24 mouse cellular contexts compared by ENCODE assay signal in the genomic region with DNA sequence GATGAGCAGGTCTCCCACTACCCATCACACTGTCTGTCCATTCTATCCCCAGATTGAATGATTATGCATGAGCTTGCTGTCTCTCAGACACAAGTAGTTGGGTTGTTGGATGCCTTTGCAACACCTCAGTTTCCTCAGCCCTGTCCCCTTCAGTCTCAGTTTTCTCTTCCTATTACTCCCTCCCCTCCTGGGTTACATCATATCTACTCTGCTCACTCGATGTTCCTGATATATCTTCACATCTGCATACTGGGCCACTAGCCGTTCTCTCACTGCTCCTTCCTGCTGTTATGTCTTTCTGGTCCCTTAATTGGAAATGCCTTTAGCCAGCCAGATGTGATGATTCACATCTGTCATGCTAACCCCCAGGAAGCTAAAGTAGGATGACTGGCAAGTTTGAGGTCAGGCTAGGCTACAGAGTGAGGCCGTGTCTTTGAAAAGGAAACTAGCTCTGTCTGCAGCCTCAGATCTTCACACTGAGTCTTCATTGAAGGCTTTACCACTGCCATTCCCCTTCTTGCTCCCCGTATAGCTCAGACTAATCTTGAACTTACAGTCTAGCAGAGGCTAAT. TPM values are rescaled to one million over a fixed set of nuclear protein-coding genes. Genes with fewer than 3 reads are reported as not detected.
DNase-seq lines count a peak whose midpoint lies in the region; ATAC-seq lines count a peak whose summit lies in the region.
"Had no signal": no experiment of that assay in that cellular context is flagged by ENCODE, and none has a peak within 500 bp of the region (broad histone marks: within the 10 kb centered on the region; RNA-seq: fewer than 3 reads in every experiment).

No protein-coding gene starts in this region.

- no peaks in the 10 kb centered on the region for H3K36me3 ChIP-seq in heart, embryonic 11.5 days (ENCODE audit: control insufficient read depth, insufficient read depth, low read length)
- no peaks in the 10 kb centered on the region for H3K36me3 ChIP-seq in hindbrain, embryonic 11.5 days (ENCODE audit: control insufficient read depth, insufficient read depth, low read length)
- H3K36me3 ChIP-seq: embryonic facial prominence, embryonic 15.5 days; hindbrain, embryonic 13.5 days; limb, embryonic 15.5 days; midbrain, embryonic 10.5 days had no signal

- H3K27me3 ChIP-seq in heart, embryonic 11.5 days (ENCODE audit: control insufficient read depth, insufficient read depth, low read length): no peaks in the 10 kb centered on the region
- no peaks in the 10 kb centered on the region for H3K27me3 ChIP-seq in hindbrain, embryonic 11.5 days (ENCODE audit: control insufficient read depth, insufficient read depth, low read length)
- H3K27me3 ChIP-seq: embryonic facial prominence, embryonic 15.5 days; hindbrain, embryonic 13.5 days; limb, embryonic 15.5 days had no signal

- DNase-seq in heart, adult 18-20 months: peak; percentile 7 to 25
- peak; percentile 85 for DNase-seq in 416B (ENCODE audit: low read depth)
- no peak for DNase-seq in hindbrain, embryonic 11.5 days (ENCODE audit: low spot score)
- DNase-seq in left cerebral cortex, postnatal 25 days (ENCODE audit: low spot score in 2 of 2): no peak
- DNase-seq in adrenal gland, adult 2 months: no peak
- DNase-seq: adrenal gland, postnatal 14 days; cerebellum, adult 8-10 months; forebrain, postnatal 0 days; gastrocnemius, postnatal 25 days; kidney, adult 18-20 months; layer of hippocampus, adult 9-11 months; left cerebral cortex, postnatal 4 days; lung, adult 2 months; lung, postnatal 14 days had no signal

- H3K4me3 ChIP-seq in heart, embryonic 11.5 days (ENCODE audit: low read depth, low read length): no peak overlapping the region
- H3K4me3 ChIP-seq in hindbrain, embryonic 11.5 days (ENCODE audit: low read depth, low read length): no peak overlapping the region
- H3K4me3 ChIP-seq: embryonic facial prominence, embryonic 15.5 days; hindbrain, embryonic 13.5 days; left cerebral cortex, adult 2 months; limb, embryonic 15.5 days; midbrain, embryonic 10.5 days had no signal

- ATAC-seq in heart, embryonic 11.5 days (replicated peaks; ENCODE audit: insufficient number of reproducible peaks, low FRiP score, low TSS enrichment): no peak
- peak; percentile 78 for ATAC-seq in granulocyte monocyte progenitor cell, adult 5-6 weeks (replicated peaks; ENCODE audit: poor library complexity, severe bottlenecking)
- peak; percentile 59 for ATAC-seq in megakaryocyte-erythroid progenitor cell, adult 5-6 weeks (replicated peaks; ENCODE audit: low FRiP score, low TSS enrichment, poor library complexity, severe bottlenecking)
- ATAC-seq in hindbrain, embryonic 11.5 days (ENCODE audit: low FRiP score): no peak
- ATAC-seq: forebrain, postnatal 0 days; midbrain, embryonic 16.5 days had no signal

- 60% methylated on average over 4 of the region's 4 CpGs for WGBS in heart, embryonic 11.5 days (ENCODE audit: insufficient replicate concordance)
- WGBS in hindbrain, embryonic 11.5 days: 80% methylated on average over 4 of the region's 4 CpGs

- intact Hi-C loops in left cerebral cortex, postnatal 25 days (cut with DNase I): no loop called here

- H3K27ac ChIP-seq in heart, embryonic 11.5 days (ENCODE audit: low read depth, low read length): no peak overlapping the region
- H3K27ac ChIP-seq in hindbrain, embryonic 11.5 days (ENCODE audit: low read depth, low read length): no peak overlapping the region
- H3K27ac ChIP-seq: embryonic facial prominence, embryonic 15.5 days; hindbrain, embryonic 13.5 days; kidney, postnatal 0 days; left cerebral cortex, adult 2 months; limb, embryonic 15.5 days; midbrain, embryonic 10.5 days had no signal

- peaks cover 6% of the 10 kb centered on the region; the same call in 1 of the 2 replicates for H3K4me1 ChIP-seq in heart, embryonic 11.5 days (ENCODE audit: control insufficient read depth, insufficient read depth, low read length)
- no peaks in the 10 kb centered on the region for H3K4me1 ChIP-seq in hindbrain, embryonic 11.5 days (replicated peaks; ENCODE audit: control insufficient read depth, insufficient read depth, low read length)
- H3K4me1 ChIP-seq: embryonic facial prominence, embryonic 15.5 days; hindbrain, embryonic 13.5 days; midbrain, embryonic 10.5 days had no signal

- H3K4me2 ChIP-seq in heart, embryonic 11.5 days: no peak overlapping the region
- no peak overlapping the region for H3K4me2 ChIP-seq in hindbrain, embryonic 11.5 days (replicated peaks; ENCODE audit: low read depth, low read length)
- H3K4me2 ChIP-seq: embryonic facial prominence, embryonic 15.5 days; hindbrain, embryonic 13.5 days; limb, embryonic 15.5 days had no signal

- H3K9ac ChIP-seq in heart, embryonic 11.5 days (ENCODE audit: low read depth, low read length): no peak overlapping the region
- H3K9ac ChIP-seq in hindbrain, embryonic 11.5 days (ENCODE audit: low read depth, low read length): no peak overlapping the region
- H3K9ac ChIP-seq: embryonic facial prominence, embryonic 15.5 days; forebrain, postnatal 0 days; hindbrain, embryonic 13.5 days; limb, embryonic 15.5 days had no signal

- H3K9me3 ChIP-seq in heart, embryonic 11.5 days (replicated peaks; ENCODE audit: control insufficient read depth, low read length): no peaks in the 10 kb centered on the region
- no peaks in the 10 kb centered on the region for H3K9me3 ChIP-seq in hindbrain, embryonic 11.5 days (ENCODE audit: control insufficient read depth, low read length)
- H3K9me3 ChIP-seq: embryonic facial prominence, embryonic 15.5 days; hindbrain, embryonic 13.5 days; limb, embryonic 15.5 days; midbrain, embryonic 10.5 days had no signal

RNA-seq across cellular contexts. Expression of gene Tram2, which starts 15.7 kb away (rescaled TPM):
- 1 to 10 TPM; 3.9 to 5.2 TPM for total RNA-seq in heart, adult 18-20 months (2021)
- polyA plus RNA-seq in heart, embryonic 11.5 days (2014; fragmentation: Nextera tagmentation; extraction: Ambion mirVana): 6.1 and 7.1 TPM in 2 replicates
- 8.9 and 9.3 TPM in 2 replicates for total RNA-seq in granulocyte monocyte progenitor cell, adult 5-6 weeks (2014; fragmentation: Nextera tagmentation)
- 2.2 and 4.0 TPM in 2 replicates for total RNA-seq in granulocyte monocyte progenitor cell, adult 5-6 weeks (2017)
- total RNA-seq in megakaryocyte-erythroid progenitor cell, adult 5-6 weeks (2014; fragmentation: Nextera tagmentation): 1.8 and 2.9 TPM in 2 replicates
- 0.19 and 1.1 TPM in 2 replicates for total RNA-seq in megakaryocyte-erythroid progenitor cell, adult 5-6 weeks (2017)
- 6.2 and 6.6 TPM in 2 replicates for polyA plus RNA-seq in hindbrain, embryonic 11.5 days (2014; fragmentation: Nextera tagmentation; extraction: Ambion mirVana)
- 1 to 10 TPM; 1.2 to 1.8 TPM for total RNA-seq in left cerebral cortex, postnatal 25 days (2021)
- 1 to 10 TPM; 4.0 to 5.4 TPM for total RNA-seq in adrenal gland, adult 2 months (2021)
- 2.0 and 2.2 TPM in 2 replicates for polyA plus RNA-seq in adrenal gland, adult 2 months (2012; rRNA removed)

Comparison
In these comparisons a context has a peak if more than half of its experiments do, and no peak if none do; other contexts are left out.
1. DNase-seq: peak in heart, adult 18-20 months (2 of 2) and 416B (single experiment); none in hindbrain, embryonic 11.5 days (single experiment), left cerebral cortex, postnatal 25 days (0 of 2) and adrenal gland, adult 2 months (single experiment).
2. ATAC-seq: peak in granulocyte monocyte progenitor cell, adult 5-6 weeks (single experiment) and megakaryocyte-erythroid progenitor cell, adult 5-6 weeks (single experiment); none in heart, embryonic 11.5 days (single experiment) and hindbrain, embryonic 11.5 days (single experiment).